Mouse (Mus musculus) intestine, embryonic 14.5 days (tissue): ENCODE data around the gene Nxph4. TPM values are rescaled to one million over a fixed set of nuclear protein-coding genes. Genes with fewer than 3 reads are reported as not detected.

ENCODE experiments used
- ATAC-seq: fragments of 200-750 bp; cut with Nextera tagmentation; replicated peaks from 2 replicates; pipeline ENCODE4 v1.8.0; 2017; ENCODE audit warnings: low read depth, moderate number of reproducible peaks, moderate TSS enrichment, moderate library complexity; ENCODE audit not compliant: low FRiP score, low TSS enrichment
- DNase-seq: peaks from one replicate; pipeline ENCODE4 v3.0.0-alpha.2; 2018; ENCODE audit warnings: low spot score
- H3K27ac ChIP-seq: fragments of 300-500 bp; sonication (generic); 2 replicates; pipeline ENCODE4 v1.5.1; 2014; ENCODE audit warnings: low read depth, mild to moderate bottlenecking, control low read depth
- H3K27me3 ChIP-seq: fragments of 300-500 bp; sonication (generic); replicated peaks from 2 replicates; pipeline ENCODE4 v1.6.1; 2014; ENCODE audit warnings: low read length, control low read depth; ENCODE audit not compliant: control insufficient read depth, insufficient read depth
- H3K36me3 ChIP-seq: fragments of 300-500 bp; sonication (generic); 2 replicates; pipeline ENCODE4 v1.6.1; 2014; ENCODE audit warnings: low read length, control low read depth; ENCODE audit not compliant: control insufficient read depth, insufficient read depth
- H3K4me1 ChIP-seq: fragments of 300-500 bp; sonication (generic); replicated peaks from 2 replicates; pipeline ENCODE4 v1.6.1; 2014; ENCODE audit warnings: low read length, control low read depth, mixed read lengths; ENCODE audit not compliant: control insufficient read depth, insufficient read depth
- H3K4me2 ChIP-seq: fragments of 300-500 bp; sonication (generic); 2 replicates; pipeline ENCODE4 v1.6.1; 2014; ENCODE audit warnings: low read length
- H3K4me3 ChIP-seq: fragments of 300-500 bp; sonication (generic); 2 replicates; pipeline ENCODE4 v1.5.1; 2014; ENCODE audit warnings: low read depth, low read length, control low read depth, mixed read lengths
- H3K9ac ChIP-seq: fragments of 300-500 bp; sonication (generic); 2 replicates; pipeline ENCODE4 v1.6.1; 2014; ENCODE audit warnings: mild to moderate bottlenecking, low read length
- H3K9me3 ChIP-seq: fragments of 300-500 bp; sonication (generic); 2 replicates; pipeline ENCODE4 v1.6.1; 2016; ENCODE audit warnings: low read length, control low read depth; ENCODE audit not compliant: control insufficient read depth
- WGBS: fragments of 180-500 bp; shearing (Covaris S2); extraction: QIAGEN DNeasy Blood & Tissue Kit; methylation state at CpG from one replicate; pipeline ENCODE4 v1.1.7; 2014; 5-methylcytosine and 5-hydroxymethylcytosine counted together
- polyA plus RNA-seq: library from polyadenylated mRNA; unstranded; fragments of >200 nt; fragmentation: Nextera tagmentation; extraction: Ambion mirVana; gene quantifications from 2 replicates; pipeline ENCODE4 v1.2.1, GENCODE M21; 2014

Nxph4 gene
- polyA plus RNA-seq, 1 experiment from 2014 or later = 5.5 TPM

DNA sequence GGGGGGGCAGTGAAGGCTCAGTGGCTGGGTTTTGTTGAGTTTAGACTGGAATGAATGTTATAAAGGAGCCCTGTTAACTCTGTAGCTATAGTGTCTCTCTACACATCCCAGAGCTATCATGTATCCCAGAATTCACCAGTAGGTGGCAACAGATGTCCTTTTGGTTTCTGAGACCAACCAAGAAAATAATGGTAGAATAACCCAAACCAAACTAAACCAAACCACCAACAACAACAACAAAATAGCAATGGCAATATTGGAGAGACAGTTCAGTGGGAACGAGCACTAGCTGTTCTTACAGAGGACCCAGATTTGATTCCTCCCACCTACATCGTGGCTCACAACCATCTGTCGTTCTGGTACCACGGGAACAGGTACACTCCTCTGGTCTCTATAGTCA, 55.2 kb downstream of the Nxph4 start:
- H3K9ac ChIP-seq = no peak overlapping the region
- H3K4me2 ChIP-seq = no peak overlapping the region
- no peak for ATAC-seq
- no peak overlapping the region for H3K4me3 ChIP-seq
- no peaks in the 10 kb centered on the region for H3K4me1 ChIP-seq
- H3K27ac ChIP-seq = no peak overlapping the region
- WGBS = 95% methylated on average over 4 of the region's 4 CpGs
- no peak for DNase-seq
- no peaks in the 10 kb centered on the region for H3K27me3 ChIP-seq
- no peaks in the 10 kb centered on the region for H3K9me3 ChIP-seq
- H3K36me3 ChIP-seq = peaks cover 29% of the 10 kb centered on the region

DNA sequence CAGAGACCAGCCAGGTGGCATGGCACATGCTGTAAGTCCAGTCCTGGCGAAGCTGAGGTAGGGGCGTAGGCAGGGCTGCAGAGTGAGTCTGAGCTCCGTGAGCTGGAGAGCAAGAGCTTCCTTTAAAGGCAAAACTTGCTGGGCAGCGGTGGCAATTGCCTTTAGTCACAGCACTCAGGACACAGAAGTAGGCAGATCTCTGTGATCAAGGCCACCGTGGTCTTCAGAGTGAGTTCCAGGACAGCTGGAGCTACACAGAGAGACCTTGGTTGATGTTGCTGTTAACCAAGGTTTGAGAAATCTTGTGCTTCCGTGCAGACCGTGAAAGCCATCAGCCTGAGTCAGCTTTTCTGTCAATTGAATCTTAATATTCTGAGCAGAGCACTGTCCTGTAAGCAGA, 57.1 kb downstream of the Nxph4 start:
- Histone ChIP-seq H3K4me3 (no peak overlapping the region), H3K27ac (no peak overlapping the region), H3K4me2 (no peak overlapping the region), H3K9ac (no peak overlapping the region), H3K4me1 (no peaks in the 10 kb centered on the region), H3K36me3 (peaks cover 42% of the 10 kb centered on the region), H3K27me3 (no peaks in the 10 kb centered on the region), H3K9me3 (no peaks in the 10 kb centered on the region)
- DNase-seq (no peak), ATAC-seq (no peak)
- WGBS = 88% methylated on average over 7 of the region's 7 CpGs

DNA sequence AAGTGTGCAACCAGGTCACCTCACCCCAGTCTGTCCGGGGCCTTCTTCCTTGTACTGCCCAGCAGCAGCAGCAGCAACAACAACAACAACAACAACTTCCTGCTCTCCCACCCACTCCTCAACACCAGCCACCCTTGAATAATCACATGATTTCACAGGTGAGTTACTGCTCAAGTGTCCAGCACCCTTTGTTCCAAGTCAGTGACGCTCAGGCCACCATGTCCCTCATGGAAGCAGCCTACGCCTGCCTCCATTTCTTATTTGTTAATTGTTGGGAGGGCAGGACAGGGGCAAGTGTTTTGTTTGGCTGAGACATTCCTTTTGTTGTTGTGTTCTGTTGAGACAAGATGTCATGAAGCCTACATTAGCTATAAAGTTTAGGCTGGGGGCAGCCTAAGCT, 57.8 kb downstream of the Nxph4 start:
- no peak for ATAC-seq

More for the DNA sequence above, 57.8 kb downstream of the Nxph4 start:
- DNase-seq = no peak
- no peaks in the 10 kb centered on the region for H3K9me3 ChIP-seq
- no peaks in the 10 kb centered on the region for H3K27me3 ChIP-seq
- WGBS = 90% methylated on average over 3 of the region's 3 CpGs
- no peak overlapping the region for H3K27ac ChIP-seq
- peaks cover 45% of the 10 kb centered on the region for H3K36me3 ChIP-seq
- no peak overlapping the region for H3K4me3 ChIP-seq
- no peaks in the 10 kb centered on the region for H3K4me1 ChIP-seq
- no peak overlapping the region for H3K4me2 ChIP-seq
- no peak overlapping the region for H3K9ac ChIP-seq

Other genes starting within 250 kb of the Nxph4 start
- 19.2 and 20.6 TPM in 2 replicates for gene Mbd6, start 245.5 kb downstream of the Nxph4 start, polyA plus RNA-seq
- gene Mars, start 222.8 kb downstream of the Nxph4 start, polyA plus RNA-seq = 123 and 124 TPM in 2 replicates
- 4.2 and 4.4 TPM in 2 replicates for gene Arhgap9, start 212.6 kb downstream of the Nxph4 start, polyA plus RNA-seq
- 12.6 and 15.1 TPM in 2 replicates for gene Gli1, start 192.6 kb downstream of the Nxph4 start, polyA plus RNA-seq
- not detected in 2 replicates for gene Inhbe, start 180.1 kb downstream of the Nxph4 start, polyA plus RNA-seq
- gene Inhbc, start 164.1 kb downstream of the Nxph4 start, polyA plus RNA-seq = not detected in 2 replicates
- gene R3hdm2, start 154.2 kb downstream of the Nxph4 start, polyA plus RNA-seq = 29.8 and 31.5 TPM in 2 replicates
- 0.32 TPM in 1 of 2 replicates, not detected in the other for gene Stac3, start 32.9 kb downstream of the Nxph4 start, polyA plus RNA-seq
- gene Ndufa4l2, start 19.6 kb downstream of the Nxph4 start, polyA plus RNA-seq = 25.9 and 28.5 TPM in 2 replicates
- 132 and 142 TPM in 2 replicates for gene Shmt2, start 12.1 kb downstream of the Nxph4 start, polyA plus RNA-seq
- gene Lrp1, start 86.6 kb upstream of the Nxph4 start, polyA plus RNA-seq = 92.1 and 96.6 TPM in 2 replicates
- gene Stat6, start 108.4 kb upstream of the Nxph4 start, polyA plus RNA-seq = 28.5 and 29.4 TPM in 2 replicates
- 8.8 and 8.9 TPM in 2 replicates for gene Nemp1, start 132.3 kb upstream of the Nxph4 start, polyA plus RNA-seq
- 7.4 and 7.5 TPM in 2 replicates for gene Nab2, start 134.0 kb upstream of the Nxph4 start, polyA plus RNA-seq
- 11.5 and 15.3 TPM in 2 replicates for gene Myo1a, start 170.6 kb upstream of the Nxph4 start, polyA plus RNA-seq
- gene Tac2, start 189.9 kb upstream of the Nxph4 start, polyA plus RNA-seq = 5.3 and 8.3 TPM in 2 replicates
- 3.9 and 4.1 TPM in 2 replicates for gene Zbtb39, start 205.0 kb upstream of the Nxph4 start, polyA plus RNA-seq
- gene Gpr182, start 217.2 kb upstream of the Nxph4 start, polyA plus RNA-seq = 0.39 and 0.43 TPM in 2 replicates
- gene Rdh1, start 225.2 kb upstream of the Nxph4 start, polyA plus RNA-seq = 0.07 TPM in 1 of 2 replicates, not detected in the other
- gene Rdh16f1, start 225.2 kb upstream of the Nxph4 start, polyA plus RNA-seq = not detected in 2 replicates
- 0.07 TPM in 1 of 2 replicates, not detected in the other for gene Rdh9, start 241.8 kb upstream of the Nxph4 start, polyA plus RNA-seq